Mouse (Mus musculus): ENCODE measurements around the gene Srgap3.

DNA sequence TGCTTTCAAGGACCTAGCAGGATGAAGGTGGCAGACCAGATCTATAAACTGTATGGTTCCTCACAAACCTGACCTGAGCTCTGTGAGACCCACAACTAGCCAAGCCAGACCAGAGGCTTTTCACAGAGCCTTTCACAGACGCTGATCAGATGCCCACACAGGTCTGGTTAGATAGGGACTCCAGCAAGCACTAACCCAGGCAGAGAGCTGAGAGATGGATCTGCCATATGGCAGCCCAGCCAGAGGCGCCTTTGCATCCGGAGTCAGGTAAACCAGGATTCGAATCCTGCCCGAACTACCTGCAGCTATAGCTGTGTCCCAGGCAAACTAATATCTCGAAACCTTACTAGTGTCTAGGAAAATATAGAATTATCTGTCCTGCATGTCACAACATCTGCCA, 121.4 kb downstream of the Srgap3 start:
- no peak for TF ChIP-seq CTCF (IDR thresholded peaks at IDR 0.05; ENCODE audit: control insufficient read depth, insufficient read depth, insufficient replicate concordance, low read depth, low read length)
- no peak for TF ChIP-seq POLR2A (IDR thresholded peaks at IDR 0.05; ENCODE audit: control insufficient read depth, low read depth, low read length)
